Mouse (Mus musculus) midbrain, embryonic 15.5 days (tissue): ENCODE results near the gene Mnt. TPM values are rescaled to one million over a fixed set of nuclear protein-coding genes. Genes with fewer than 3 reads are reported as not detected.

Experiments
- microRNA-seq: library from miRNA; unstranded; fragments of <30 nt; microRNA quantifications from one replicate; pipeline ENCODE4, GENCODE M21; 2016
- polyA plus RNA-seq: library from polyadenylated mRNA; unstranded; fragments of >200 nt; fragmentation: Nextera tagmentation; extraction: Ambion mirVana; gene quantifications from 2 replicates; pipeline ENCODE4 v1.2.1, GENCODE M21; 2015

Mnt gene
- polyA plus RNA-seq, 1 experiment from 2014 or later: 10.2 TPM

Small RNAs within 50 kb of the gene (microRNA-seq; reads per million reads assigned to microRNA genes)
- not detected for gene Mir6926

Other genes with a start within 250 kb of the Mnt start
- 14.5 and 15.8 TPM in 2 replicates for gene Rap1gap2, start 220.0 kb upstream of the Mnt start, polyA plus RNA-seq
- gene Ccdc92b, start 211.3 kb upstream of the Mnt start, polyA plus RNA-seq: 3.3 and 4.0 TPM in 2 replicates
- 18.2 TPM in 2 replicates for gene Cluh, start 181.4 kb upstream of the Mnt start, polyA plus RNA-seq
- gene Pafah1b1, start 106.2 kb upstream of the Mnt start, polyA plus RNA-seq: 45.0 and 47.9 TPM in 2 replicates
- gene Mettl16, start 60.1 kb upstream of the Mnt start, polyA plus RNA-seq: 55.2 TPM in 2 replicates
- 31.2 and 33.9 TPM in 2 replicates for gene Sgsm2, start 66.1 kb downstream of the Mnt start, polyA plus RNA-seq
- 26.3 and 28.6 TPM in 2 replicates for gene Tsr1, start 67.2 kb downstream of the Mnt start, polyA plus RNA-seq
- 16.0 and 17.1 TPM in 2 replicates for gene Smg6, start 94.9 kb downstream of the Mnt start, polyA plus RNA-seq
- 38.6 and 40.4 TPM in 2 replicates for gene Srr, start 95.0 kb downstream of the Mnt start, polyA plus RNA-seq